Mouse (Mus musculus) spleen, adult 18-20 months (tissue): ENCODE data around the gene Cd151.

Source experiments
- DNase-seq, 2 experiments: peaks; one replicate each; pipeline ENCODE4 v3.0.0; 2022; ENCODE audit warnings: mixed read lengths in 2 of 2

Cd151 gene

GRCm38 (mm10) chr7:141497600-141497999 lies 30.4 kb downstream of the Cd151 start:
- DNase-seq = no peak

- no peak for DNase-seq
These were observed 34.8 kb downstream of the Cd151 start for GRCm38 (mm10) chr7:141501820-141502555.

DNA sequence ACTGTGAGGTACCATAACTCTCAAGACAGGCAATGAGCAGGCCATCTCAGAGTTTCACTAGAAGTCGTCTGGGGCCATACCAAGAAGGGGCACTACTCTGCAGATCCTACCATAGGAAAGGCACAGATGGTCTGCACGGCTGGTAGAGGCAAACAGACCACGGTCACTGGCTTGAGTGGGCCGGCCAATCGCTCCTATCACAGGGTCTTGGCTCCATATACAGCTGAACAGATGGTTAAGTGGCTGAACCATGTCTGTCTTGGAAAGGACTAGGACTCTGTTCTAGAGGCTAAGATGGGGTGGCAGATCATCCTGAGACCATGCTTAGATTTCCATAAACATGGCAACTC lies 35.3 kb downstream of the Cd151 start:
- no peak for DNase-seq

DNA sequence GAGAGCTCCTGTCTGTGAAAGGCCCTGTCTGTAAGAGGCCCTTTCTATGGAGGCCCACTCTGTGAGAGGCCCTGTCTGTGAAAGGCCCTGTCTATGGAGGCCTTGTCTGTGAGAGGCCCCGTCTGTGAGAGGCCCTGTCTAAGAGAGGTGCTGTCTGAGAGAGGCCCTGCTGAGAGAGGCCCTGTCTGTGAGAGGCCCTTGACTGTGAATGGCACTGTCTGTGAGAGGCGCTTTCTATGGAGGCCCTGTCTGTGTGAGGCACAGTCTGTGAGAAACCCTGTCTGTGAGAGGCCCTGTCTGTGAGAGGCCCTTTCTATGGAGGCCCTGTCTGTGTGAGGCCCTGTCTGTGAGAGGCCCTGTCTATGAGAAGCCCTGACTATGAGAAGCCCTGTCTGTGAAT lies 39.1 kb downstream of the Cd151 start:
- no peak for DNase-seq

DNA sequence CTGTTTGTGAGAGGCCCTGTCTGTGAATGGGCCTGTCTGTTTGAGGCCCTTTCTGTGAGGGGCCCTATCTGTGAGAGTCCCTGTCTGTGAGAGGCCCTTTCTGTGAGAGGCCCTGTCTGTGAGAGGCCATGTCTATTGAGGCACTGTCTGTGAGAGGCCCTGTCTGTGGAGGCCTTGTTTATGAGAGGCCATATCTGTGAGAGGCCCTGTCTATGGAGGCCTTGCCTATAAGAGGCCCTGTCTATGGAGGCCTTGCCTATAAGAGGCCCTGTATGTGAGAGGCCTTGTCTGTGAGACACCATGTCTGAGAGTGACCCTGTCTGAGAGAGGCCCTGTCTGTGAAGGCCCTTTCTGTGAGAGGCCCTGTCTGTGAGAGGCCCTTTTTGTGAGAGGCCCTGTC lies 41.0 kb downstream of the Cd151 start:
- no peak for DNase-seq

GRCm38 (mm10) chr7:141510196-141510595 lies 43.0 kb downstream of the Cd151 start:
- DNase-seq = no peak

GRCm38 (mm10) chr7:141510681-141511191 lies 43.5 kb downstream of the Cd151 start:
- no peak for DNase-seq

- no peak for DNase-seq
These were observed 50.4 kb downstream of the Cd151 start for GRCm38 (mm10) chr7:141517638-141518037.

DNA sequence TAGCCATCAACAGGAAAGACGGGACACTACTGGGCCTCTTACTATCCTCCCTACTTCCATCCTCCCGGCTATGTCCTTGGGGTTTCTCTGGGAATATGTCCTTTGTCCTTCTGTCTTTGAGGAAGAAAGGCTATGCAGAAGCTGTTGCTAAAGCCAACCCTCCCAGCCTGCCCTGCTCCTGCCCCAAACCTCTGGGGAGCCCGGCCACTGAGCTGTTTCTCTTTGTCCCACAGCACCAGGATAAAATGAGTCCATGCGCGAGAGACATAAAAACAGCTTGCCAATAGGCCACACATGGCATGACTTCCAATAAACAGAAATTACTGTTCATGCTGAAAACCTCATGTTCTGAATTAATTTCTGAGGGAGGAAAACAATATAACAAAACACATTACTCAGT lies 51.1 kb downstream of the Cd151 start:
- no peak for DNase-seq

DNA sequence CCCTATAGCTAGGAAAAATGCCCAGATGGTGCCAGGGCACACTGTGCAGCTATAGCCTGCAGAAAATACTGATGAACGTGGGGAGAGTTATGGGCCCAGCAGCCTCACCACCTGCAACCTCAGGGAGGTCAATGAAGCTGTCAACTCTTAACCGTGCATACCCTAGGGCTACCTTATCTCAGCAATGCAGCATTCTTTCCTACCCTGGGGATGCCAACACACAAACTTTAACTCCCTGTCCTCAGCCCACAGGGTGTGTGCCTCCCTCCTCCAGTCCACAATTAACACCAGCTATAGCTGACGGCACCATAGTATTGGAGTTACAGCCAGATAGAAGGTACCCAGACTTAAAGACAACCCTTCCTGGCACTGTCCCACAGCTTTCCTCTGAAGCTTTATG lies 51.7 kb downstream of the Cd151 start:
- DNase-seq = no peak

DNA sequence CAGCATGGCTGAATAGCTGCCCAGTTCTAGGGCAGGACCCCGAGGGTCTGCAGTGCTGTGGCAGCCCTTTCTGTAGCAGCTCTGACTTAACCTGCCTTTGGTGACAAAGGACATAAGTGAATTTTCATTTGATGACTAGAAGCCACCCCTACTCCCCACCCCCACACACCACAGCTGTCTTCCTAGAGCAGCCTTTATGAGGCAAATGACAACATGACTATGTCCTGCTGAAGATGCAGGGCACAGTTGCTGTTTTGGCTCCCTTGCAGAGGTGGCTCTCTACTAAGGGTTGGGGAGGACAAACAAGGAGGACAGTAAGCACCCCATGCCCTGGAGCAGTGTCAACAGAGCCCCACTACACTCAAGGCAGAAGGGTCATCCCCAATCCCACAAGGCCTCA lies 52.6 kb downstream of the Cd151 start:
- no peak for DNase-seq
